Comparison of ENCODE assay signal across 8 mouse cellular contexts in the genomic region with DNA sequence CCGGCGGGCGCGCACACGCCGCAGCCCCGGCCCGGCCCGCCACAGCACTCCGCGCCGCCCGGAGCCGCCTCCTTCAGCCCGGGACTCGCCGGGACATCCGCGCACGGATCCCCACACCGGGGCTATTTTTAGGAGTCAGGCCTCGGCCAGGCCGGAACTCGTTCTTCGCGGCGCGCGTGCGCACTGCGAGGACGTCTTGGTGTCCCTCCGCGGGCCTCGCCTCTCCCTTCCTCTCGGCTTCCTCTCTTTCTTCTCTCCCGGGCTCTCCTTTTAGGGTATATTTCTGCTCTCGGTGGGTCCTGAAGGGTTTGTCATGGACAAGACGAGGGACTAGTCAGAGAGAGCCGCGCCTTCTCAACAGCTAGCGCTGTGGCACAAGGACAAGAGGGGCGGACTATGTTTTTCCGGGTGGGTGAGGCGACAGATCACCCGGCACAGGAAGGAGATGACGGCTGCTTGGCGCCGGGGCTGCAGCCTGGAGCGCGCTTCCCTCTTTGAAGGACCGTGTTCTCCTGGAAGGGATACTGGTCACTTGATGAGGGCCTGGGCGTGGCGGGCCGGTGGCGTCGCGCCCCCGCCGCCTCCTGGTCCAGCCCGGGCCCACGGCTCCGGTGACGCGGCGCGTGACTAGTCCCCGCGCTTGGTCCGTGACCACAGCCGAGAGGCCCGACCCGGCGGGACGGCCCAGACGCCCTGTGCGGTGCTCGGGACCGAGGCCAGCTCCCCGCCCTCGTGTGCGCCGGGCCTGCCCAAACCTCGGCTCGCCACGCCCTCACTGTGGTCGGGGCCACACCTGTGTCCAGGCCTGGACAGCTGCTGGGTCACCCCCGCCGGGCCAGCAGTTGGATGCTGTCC. TPM values are rescaled to one million over a fixed set of nuclear protein-coding genes. Genes with fewer than 3 reads are reported as not detected.
DNase-seq lines count a peak whose midpoint lies in the region; ATAC-seq lines count a peak whose summit lies in the region.

A gene (minus strand): TSS at position 130 of the 855 bp plus-strand sequence.

- peak; percentile 91 for DNase-seq in adipocyte (ENCODE audit: low spot score)
- DNase-seq in embryo, embryonic 10 days (ENCODE audit: low spot score) = peak; percentile 95
- peak; percentile 97 for DNase-seq in gastrocnemius, postnatal 10 days
- DNase-seq in induced T-regulatory cell, adult 2 months (ENCODE audit: low read depth) = peak; percentile 97
- peak; percentile 87 to 97 for DNase-seq in left cerebral cortex, adult 9 months (ENCODE audit: low spot score in 2 of 2)
- DNase-seq in right cerebral cortex, postnatal 14 days = peak; percentile 98
- peak; percentile 97 to 98 for DNase-seq in urinary bladder, postnatal 36 days (ENCODE audit: low spot score in 2 of 2)

- peak; percentile 79 for ATAC-seq in megakaryocyte progenitor cell, adult 5-6 weeks (replicated peaks; ENCODE audit: poor library complexity)

RNA-seq across cellular contexts. Expression of the gene that starts here (rescaled TPM):
- total RNA-seq in gastrocnemius, postnatal 10 days (2021) = 100 to 1,000 TPM in 1 of 2 experiments, 10 to 100 TPM in 1; 94.8 to 104 TPM
- total RNA-seq in megakaryocyte progenitor cell, adult 5-6 weeks (2015) = 36.4 and 43.9 TPM in 2 replicates
- total RNA-seq in megakaryocyte progenitor cell, adult 5-6 weeks (2017) = 15.0 and 18.4 TPM in 2 replicates

Comparison
In these comparisons a context has a peak if more than half of its experiments do, and no peak if none do; other contexts are left out.
1. Peak in every context shown above with its lines: DNase-seq and ATAC-seq.